19 mouse cellular contexts compared by ENCODE assay signal in the genomic region with DNA sequence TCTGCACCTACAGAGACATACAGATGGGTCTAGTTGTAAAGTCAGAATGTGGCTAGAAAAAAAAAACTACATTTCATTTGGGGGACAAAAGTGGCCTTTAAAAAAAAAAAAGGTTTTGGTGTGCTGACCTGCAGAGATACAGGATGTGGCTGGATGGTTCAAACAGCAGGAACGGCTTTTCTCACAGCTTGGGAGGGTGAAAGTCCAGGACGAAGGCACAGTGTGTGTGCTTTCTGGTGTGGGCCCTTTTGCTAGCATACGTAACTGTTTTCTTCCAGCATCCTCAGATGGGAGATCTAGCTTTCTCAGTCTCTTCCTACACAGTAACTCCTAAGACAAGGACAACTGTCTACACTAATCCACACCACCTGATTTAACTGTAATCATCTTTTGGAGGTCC.
"Had no signal": no experiment of that assay in that cellular context is flagged by ENCODE, and none has a peak within 500 bp of the region (broad histone marks: within the 10 kb centered on the region; RNA-seq: fewer than 3 reads in every experiment).

No protein-coding gene starts in this region.

- H3K9ac ChIP-seq: liver, embryonic 13.5 days; midbrain, embryonic 12.5 days; midbrain, embryonic 15.5 days; neural tube, embryonic 12.5 days; neural tube, embryonic 15.5 days had no signal

- H3K4me2 ChIP-seq: liver, embryonic 13.5 days; midbrain, embryonic 12.5 days; midbrain, embryonic 15.5 days; neural tube, embryonic 12.5 days; neural tube, embryonic 15.5 days had no signal

- H3K36me3 ChIP-seq: liver, embryonic 13.5 days; midbrain, embryonic 12.5 days; midbrain, embryonic 15.5 days; neural tube, embryonic 12.5 days; neural tube, embryonic 15.5 days had no signal

- DNase-seq: kidney, postnatal 14 days; layer of hippocampus, postnatal 36 days; liver, embryonic 13.5 days; lung, adult 2 months; lung, postnatal 14 days; lung, postnatal 4 days; right cerebral cortex, adult 18-20 months; right cerebral cortex, postnatal 14 days; right cerebral cortex, postnatal 4 days; thymus, adult 2 months; thymus, postnatal 14 days; thymus, postnatal 4 days had no signal

- H3K9me3 ChIP-seq: liver, embryonic 13.5 days; midbrain, embryonic 12.5 days; midbrain, embryonic 15.5 days; neural tube, embryonic 12.5 days; neural tube, embryonic 15.5 days had no signal

- H3K27ac ChIP-seq: left cerebral cortex, adult 2 months; liver, embryonic 13.5 days; midbrain, embryonic 12.5 days; midbrain, embryonic 15.5 days; neural tube, embryonic 12.5 days; neural tube, embryonic 15.5 days; stomach, postnatal 0 days had no signal

- ATAC-seq: intestine, postnatal 0 days; midbrain, embryonic 15.5 days had no signal

- H3K4me3 ChIP-seq: left cerebral cortex, adult 2 months; liver, embryonic 13.5 days; midbrain, embryonic 12.5 days; midbrain, embryonic 15.5 days; neural tube, embryonic 12.5 days; neural tube, embryonic 15.5 days had no signal

- H3K27me3 ChIP-seq: liver, embryonic 13.5 days; midbrain, embryonic 12.5 days; midbrain, embryonic 15.5 days; neural tube, embryonic 12.5 days; neural tube, embryonic 15.5 days had no signal
